Mouse (Mus musculus): ENCODE data around the gene Dok4.

DNA sequence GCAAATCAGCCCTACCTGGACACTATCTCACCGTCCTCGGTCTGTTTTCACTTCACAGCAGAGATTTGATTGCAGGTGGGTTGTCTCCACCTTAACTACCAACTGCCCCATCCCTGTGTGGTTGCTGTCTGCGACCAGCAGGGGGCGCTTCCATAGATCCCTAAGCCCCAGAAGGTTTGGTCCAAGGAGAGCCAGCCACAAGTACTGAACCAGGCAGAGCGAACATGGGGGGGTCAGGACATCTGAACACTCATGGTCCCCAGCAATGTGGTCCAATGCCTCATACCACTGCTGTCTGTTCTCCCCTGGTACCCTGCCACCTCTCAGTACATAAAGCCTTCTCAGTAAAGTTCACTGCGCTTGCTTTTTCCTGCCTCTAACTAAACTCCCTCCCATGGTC lies 1.8 kb downstream of the Dok4 start:
- TF ChIP-seq CTCF (IDR thresholded peaks at IDR 0.05; ENCODE audit: borderline replicate concordance, extremely low read depth, insufficient read depth, insufficient read length) (peak; percentile 91), POLR2A (IDR thresholded peaks at IDR 0.05; ENCODE audit: borderline replicate concordance, extremely low read depth, insufficient read depth, insufficient read length, poor library complexity, severe bottlenecking) (no peak)

Data from brain, embryonic 14.5 days (tissue).